Mouse (Mus musculus) T-helper 1 cell (primary cell): ENCODE data around the gene Gm17324.

ENCODE experiments used
- in situ Hi-C: fragments of 300-600 bp; cut with MboI, MseI; formaldehyde crosslinking; loops from one replicate; pipeline ENCODE4 v1.15.1; 2025; ENCODE audit warnings: high pct_unique_total_duplicates

The Gm17324 gene

GRCm38 (mm10) chr9:78465725-78466124 lies 17.1 kb upstream of the Gm17324 start:
- in situ Hi-C loops = no loop called here

GRCm38 (mm10) chr9:78463337-78463736 lies 14.8 kb upstream of the Gm17324 start:
- in situ Hi-C loops = no loop called here

- in situ Hi-C loops = no loop called here
Observed at GRCm38 (mm10) chr9:78457026-78457425, 8.4 kb upstream of the Gm17324 start.

DNA sequence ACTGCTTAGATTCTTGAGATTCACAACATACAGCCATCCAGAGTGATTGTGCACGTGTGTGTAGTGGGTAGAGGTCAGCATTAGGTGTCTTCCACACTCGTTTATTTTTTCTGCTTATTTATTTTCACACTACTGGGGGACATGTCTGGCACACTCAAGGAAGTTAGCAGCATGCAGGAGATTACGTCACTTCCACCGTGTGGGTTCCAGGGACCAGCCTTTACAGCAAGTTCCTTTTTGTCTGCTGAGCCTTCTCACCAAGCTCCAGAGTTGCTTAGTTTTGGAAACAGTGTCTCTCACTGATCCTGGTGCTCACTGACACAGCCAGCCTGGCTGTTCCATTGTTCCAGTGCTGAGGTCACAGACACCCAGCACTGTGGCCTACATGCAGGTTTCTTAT lies 2.8 kb upstream of the Gm17324 start:
- in situ Hi-C loops = no loop called here

- in situ Hi-C loops = no loop called here
Observed at GRCm38 (mm10) chr9:78450404-78450803, 1.8 kb upstream of the Gm17324 start.

DNA sequence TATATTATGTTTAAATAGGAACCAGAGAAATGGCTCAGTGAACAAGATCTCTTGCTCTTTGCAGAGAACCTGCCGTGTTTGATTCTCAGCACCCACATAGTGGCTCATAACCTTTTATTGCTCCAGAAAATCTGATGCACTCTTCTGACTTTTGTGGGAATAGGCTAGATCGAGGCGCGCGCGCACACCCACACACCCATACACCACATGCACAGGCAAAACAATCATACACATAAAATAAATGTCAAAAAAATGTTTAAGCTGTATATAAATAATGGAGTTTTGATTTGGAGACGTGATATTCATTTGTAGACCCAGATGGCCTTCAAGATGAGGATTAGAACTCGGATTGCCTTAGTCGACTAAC lies 997 bp downstream of the Gm17324 start:
- in situ Hi-C loops = no loop called here

- in situ Hi-C loops = no loop called here
Observed at GRCm38 (mm10) chr9:78442579-78443392, 5.8 kb downstream of the Gm17324 start, which contains the start of gene Cgas. Cgas (minus strand) TSS chr9:78443237.

DNA sequence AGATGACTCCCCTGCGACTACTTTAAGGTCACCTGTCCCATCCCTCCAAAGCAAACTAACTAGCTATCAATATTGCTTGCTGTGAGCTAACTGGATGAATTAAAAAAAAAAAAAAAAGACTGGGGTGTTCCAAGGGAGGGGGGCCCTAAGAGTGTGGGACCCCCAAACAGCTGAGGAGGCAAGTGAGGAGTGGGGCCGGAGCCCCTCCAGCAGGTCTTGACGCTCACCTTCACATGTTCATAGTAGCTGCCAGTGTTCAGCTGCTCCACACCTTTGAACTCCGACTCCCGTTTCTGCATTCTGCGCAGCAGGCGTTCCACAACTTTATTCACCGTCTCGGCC lies 6.4 kb downstream of the Gm17324 start:
- in situ Hi-C loops = no loop called here

DNA sequence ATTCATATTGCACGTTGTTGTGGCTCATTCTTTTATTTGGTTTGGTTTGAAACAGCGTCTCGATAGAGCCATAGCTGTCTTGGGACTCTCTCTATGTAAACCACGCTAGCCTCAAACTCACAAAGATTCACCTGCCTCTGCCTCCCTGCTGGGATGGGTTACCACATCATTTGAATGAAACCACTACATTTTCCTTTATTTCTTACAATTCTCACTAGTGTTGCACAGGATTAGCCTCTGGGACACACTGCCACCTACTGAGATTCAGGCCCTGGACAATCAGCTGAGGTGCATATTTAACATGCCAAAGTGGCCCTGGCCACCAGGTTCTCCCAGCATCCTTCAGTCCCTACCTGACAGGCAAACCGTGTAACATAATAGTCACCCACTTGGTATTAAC lies 9.2 kb downstream of the Gm17324 start:
- in situ Hi-C loops = no loop called here

- in situ Hi-C loops = no loop called here
Observed at GRCm38 (mm10) chr9:78432471-78432870, 16.1 kb downstream of the Gm17324 start.

DNA sequence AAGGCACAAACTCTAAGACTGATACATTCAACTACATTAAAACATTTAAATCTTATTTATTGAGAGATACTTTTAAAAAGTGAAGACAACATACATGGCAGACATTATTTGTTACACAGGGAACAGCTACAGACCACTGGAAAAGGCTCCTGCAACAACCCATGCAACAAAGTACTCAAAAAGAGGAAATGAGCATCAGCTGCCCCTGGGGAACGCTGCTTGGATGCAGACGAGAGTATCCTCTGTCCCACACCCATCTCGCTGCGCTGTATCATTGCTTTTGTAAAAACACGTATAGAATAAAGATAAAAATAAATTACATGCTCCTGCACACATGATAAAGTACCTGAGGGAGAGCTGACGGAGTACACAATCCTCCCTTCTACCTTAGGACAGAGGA lies 18.1 kb downstream of the Gm17324 start:
- in situ Hi-C loops = no loop called here

- in situ Hi-C loops = no loop called here
Observed at GRCm38 (mm10) chr9:78429551-78429950, 19.0 kb downstream of the Gm17324 start.

- in situ Hi-C loops = no loop called here
Observed at GRCm38 (mm10) chr9:78428870-78429432, 19.6 kb downstream of the Gm17324 start.

DNA sequence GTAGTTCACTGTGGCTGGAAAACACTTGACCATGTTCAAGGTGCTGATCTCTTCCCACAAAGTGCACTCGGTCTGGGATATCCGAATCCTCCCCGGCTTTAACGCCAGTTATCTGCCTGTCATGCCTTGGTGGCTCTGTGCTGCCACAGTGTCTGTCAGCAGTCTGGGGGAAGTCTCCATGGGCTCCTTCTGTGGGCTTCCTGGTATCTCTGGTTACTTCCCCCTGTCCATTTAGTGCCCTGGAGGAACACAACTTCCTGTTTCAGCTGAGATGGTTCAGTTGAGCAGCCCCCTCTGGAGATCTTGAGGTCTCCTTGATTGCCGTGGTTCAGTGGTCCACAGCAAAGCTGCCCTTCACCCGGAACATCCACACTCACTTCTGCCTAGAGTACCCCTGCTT lies 20.4 kb downstream of the Gm17324 start:
- in situ Hi-C loops = no loop called here

DNA sequence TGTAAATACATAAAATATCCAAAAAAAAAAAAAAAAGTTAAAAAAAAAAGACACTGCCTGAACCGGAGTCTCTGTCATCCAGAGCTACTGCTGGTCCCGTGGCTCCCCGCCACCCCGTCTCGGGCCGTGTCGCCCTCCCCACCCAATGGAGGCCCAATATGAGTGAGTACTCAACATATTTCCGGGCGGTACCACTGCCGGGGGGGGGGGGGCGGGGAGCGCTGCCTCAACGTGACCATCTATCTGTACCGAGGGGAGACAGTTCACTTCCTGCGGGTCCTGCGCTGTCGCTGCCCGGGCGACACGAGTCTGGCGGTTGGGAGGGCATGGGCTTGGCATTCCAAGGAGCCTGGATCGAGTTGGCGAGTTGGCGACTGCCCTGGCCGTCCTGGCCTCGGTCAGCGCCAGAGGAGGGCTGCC lies 21.2 kb downstream of the Gm17324 start:
- in situ Hi-C loops = no loop called here

DNA sequence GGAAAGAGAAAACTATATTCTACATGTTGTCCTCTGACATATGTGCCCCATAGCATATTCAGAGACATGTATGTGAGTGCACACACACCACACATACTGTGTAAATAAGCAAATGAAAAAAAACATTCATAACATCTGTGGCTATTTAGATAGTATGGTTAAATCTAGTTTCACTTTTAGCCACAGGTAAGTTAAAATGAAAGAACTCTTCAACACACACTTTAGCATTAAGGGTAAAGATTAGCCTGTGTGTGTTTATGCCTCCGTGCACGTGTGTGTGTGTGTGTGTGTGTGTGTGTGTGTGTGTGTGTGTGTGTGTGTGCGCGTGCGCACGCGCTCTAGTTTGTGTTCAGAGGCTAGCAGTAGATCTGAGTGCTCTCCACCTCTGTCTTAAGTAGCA lies 47.0 kb downstream of the Gm17324 start:
- in situ Hi-C loops = no loop called here

DNA sequence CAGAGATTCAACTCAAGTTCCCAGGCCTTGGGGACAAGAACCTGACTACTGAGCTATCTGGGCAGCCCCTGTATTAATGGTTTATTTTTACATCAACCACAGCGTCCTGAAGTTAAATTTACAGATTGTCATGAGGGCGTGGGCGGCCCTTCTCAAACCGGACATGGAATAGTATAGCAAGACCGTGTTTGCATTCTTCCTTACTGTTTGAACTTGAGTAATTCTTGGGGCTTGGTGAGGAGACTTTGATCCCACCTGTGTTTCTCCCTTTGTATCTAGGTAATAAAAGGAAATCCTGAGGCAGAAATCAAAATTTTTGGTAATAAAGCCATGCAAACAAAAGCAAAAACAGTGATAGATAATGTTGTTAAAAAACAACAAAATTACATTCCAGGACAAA lies 48.0 kb downstream of the Gm17324 start:
- in situ Hi-C loops = no loop called here
